Mouse (Mus musculus) macrophage (primary cell): ENCODE results near the gene Dnajc3. TPM values are rescaled to one million over a fixed set of nuclear protein-coding genes. Genes with fewer than 3 reads are reported as not detected.

Source experiments
- H3K27ac ChIP-seq: fragments of 350-480 bp; formaldehyde crosslinking; 2 replicates; pipeline ENCODE4 v1.9.0; 2021
- H3K36me3 ChIP-seq: fragments of 350-480 bp; formaldehyde crosslinking; 2 replicates; pipeline ENCODE4 v1.9.0; 2021; ENCODE audit errors: inconsistent target
- H3K4me3 ChIP-seq: fragments of 350-480 bp; formaldehyde crosslinking; 2 replicates; pipeline ENCODE4 v1.9.0; 2021; ENCODE audit errors: inconsistent target
- H3K79me2 ChIP-seq: fragments of 350-480 bp; formaldehyde crosslinking; 2 replicates; pipeline ENCODE4 v1.9.0; 2021; ENCODE audit errors: inconsistent target
- WGBS: methylation state at CpG from one replicate; pipeline ENCODE4 v1.1.7; 2026; ENCODE audit warnings: inconsistent platforms; ENCODE audit not compliant: missing documents; 5-methylcytosine and 5-hydroxymethylcytosine counted together
- polyA plus RNA-seq: library from polyadenylated mRNA; stranded (reverse); fragments of 250-400 nt; gene quantifications from 3 replicates; pipeline ENCODE4 v1.2.4, GENCODE M21; 2018; ENCODE audit warnings: inconsistent platforms

Gene Dnajc3
- polyA plus RNA-seq, 1 experiment from 2014 or later, result 47.7 TPM

DNA sequence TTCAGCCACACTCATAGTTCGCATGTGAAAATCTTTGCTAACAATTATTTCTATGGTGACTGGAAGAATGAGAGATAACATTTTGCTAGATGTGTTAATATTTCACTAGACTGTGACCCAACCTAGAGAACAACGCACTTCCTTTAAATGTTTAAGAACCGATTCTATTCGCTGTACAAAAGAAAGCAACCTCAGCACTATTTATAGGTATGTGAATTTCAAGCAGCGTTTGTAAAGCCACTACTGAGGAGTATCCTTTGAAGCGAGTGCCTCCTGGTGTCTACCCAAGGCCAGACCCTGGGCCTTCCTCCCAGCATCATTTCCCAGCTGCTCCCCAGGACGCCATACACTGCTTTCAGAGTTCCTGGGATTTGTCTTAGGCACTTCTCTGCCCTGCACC lies 17.1 kb upstream of the Dnajc3 start:
- H3K36me3 ChIP-seq, result no peaks in the 10 kb centered on the region
- no peaks in the 10 kb centered on the region for H3K79me2 ChIP-seq
- no peak overlapping the region for H3K4me3 ChIP-seq
- WGBS, result 82% methylated on average over 7 of the region's 7 CpGs
- H3K27ac ChIP-seq, result no peak overlapping the region

DNA sequence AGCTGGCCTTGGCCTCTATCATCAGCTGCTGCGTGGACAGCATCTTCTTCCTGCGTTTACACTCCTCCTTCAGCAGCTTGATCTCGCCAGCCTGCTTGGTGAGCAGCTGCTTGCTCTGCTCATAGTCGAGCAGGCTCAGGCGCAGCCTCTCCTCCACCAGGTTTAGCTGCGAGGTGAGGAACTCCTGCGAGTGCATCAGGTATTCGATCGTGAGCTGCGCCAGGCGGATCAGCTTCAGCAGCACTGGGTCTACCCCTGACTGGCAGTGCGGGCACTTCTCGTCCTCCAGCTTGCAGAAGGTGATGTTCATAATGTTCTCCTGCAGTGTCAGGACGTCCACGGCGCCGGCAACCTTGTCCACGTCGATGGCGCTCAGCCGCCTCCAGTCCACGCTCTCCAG lies 15.5 kb upstream of the Dnajc3 start:
- H3K36me3 ChIP-seq, result no peaks in the 10 kb centered on the region
- no peak overlapping the region for H3K27ac ChIP-seq
- WGBS, result 52% methylated on average over 22 of the region's 22 CpGs
- H3K79me2 ChIP-seq, result no peaks in the 10 kb centered on the region
- no peak overlapping the region for H3K4me3 ChIP-seq

DNA sequence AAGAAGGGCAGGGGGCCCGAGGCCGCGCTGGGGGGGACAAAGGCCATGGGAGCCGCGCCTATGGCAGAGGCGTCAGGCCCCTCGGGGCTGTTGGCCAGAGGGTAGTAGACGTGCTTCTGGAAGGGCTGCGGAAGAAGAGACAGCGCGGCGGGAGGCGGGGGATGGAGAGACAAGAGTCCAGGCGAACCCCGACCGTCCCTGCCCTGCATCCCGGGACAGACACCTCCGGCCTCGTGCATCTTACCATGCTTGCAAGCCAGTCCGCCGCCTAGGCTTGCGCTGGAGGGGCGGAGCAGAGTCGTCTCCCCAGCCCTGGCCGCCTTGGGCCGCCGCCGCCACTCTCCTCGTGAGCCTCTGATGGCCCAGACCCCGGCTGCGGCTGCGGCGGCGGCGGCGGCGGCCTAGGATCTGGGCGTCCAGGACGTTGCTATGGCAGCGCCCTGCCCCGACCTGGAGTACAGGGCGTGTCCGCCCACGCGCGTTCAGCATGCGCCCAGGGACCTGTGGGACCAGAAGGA lies 15.1 kb upstream of the Dnajc3 start:
- 8% methylated on average over 47 of the region's 47 CpGs for WGBS
- Histone ChIP-seq H3K4me3 (no peak overlapping the region), H3K27ac (no peak overlapping the region), H3K79me2 (no peaks in the 10 kb centered on the region), H3K36me3 (no peaks in the 10 kb centered on the region)

DNA sequence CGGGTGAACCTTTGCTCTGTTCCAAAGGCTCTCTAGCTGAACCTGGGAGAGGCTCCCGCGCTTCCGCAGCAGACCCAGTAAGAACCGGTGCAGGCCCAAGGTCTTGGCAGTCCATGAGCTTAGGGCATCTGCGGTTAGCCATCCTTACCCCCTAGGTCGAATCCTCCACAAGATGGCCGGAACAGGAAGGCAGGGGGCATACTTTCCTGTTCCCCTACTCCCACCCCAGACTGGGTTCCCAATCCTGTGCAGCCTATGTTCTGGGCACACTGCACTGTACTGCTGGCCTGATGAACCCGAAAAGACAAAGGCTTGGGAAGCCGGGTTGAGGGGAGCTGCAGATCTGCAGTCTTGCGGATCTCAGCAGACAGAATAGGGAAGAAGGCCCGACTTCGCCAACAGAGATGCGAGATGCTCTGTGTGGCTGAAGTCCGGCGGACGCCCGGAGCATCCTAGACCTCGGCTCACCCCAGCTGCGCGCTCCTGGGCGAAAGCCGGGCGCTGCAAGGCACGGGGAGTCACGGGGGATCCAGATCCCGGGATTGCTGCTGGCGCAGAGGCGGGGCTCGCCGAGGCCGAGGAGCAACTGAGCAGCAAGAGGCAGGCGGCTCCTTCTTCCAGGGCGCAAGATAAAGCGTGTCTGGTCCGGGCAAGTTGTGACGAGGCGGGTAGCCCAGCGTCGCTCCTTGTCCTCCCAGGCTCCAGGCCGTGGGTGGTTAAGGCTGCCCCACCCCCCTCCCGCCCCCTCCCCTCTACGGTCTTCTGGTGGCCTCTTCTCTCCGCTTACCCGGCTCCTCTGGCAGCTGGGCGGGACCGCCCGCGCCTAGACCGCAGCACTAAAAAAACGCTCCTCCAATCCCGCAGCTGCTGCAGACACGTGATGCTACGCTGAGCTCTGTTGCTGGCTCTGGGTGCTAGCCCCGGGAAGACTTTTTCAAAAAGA lies 12.8 kb upstream of the Dnajc3 start, which contains the start of gene Dzip1:
Dzip1 (minus strand) TSS at position 788 of the 943 bp plus-strand sequence.
- H3K36me3 ChIP-seq, result no peaks in the 10 kb centered on the region
- no peak within 1 kb of the TSS for H3K27ac ChIP-seq
- no peak within 1 kb of the TSS for H3K4me3 ChIP-seq
- no peaks in the 10 kb centered on the region for H3K79me2 ChIP-seq
- 4% methylated on average over 53 of the region's 55 CpGs for WGBS

DNA sequence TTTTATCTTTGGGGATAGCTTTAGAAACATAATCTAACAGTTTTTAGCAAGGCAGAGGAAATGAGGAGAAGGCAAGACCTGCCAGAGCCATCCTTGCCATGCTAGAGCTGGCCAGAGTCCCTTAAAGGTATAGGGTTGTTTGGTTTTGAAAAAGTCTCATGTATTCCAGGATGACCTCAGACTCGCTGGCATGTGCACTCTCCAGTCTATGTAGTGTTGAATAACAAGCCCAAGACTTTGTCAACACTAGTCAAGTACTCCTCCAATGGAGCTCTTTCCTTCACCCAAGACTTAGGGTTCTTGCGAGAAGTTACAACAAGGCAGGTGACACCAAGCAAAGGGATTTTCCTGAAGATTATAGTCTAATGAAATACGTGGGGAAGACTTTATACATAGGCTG lies 9.2 kb upstream of the Dnajc3 start:
- no peaks in the 10 kb centered on the region for H3K36me3 ChIP-seq
- 100% methylated on average over 3 of the region's 3 CpGs for WGBS
- no peak overlapping the region for H3K27ac ChIP-seq
- no peaks in the 10 kb centered on the region for H3K79me2 ChIP-seq
- no peak overlapping the region for H3K4me3 ChIP-seq

DNA sequence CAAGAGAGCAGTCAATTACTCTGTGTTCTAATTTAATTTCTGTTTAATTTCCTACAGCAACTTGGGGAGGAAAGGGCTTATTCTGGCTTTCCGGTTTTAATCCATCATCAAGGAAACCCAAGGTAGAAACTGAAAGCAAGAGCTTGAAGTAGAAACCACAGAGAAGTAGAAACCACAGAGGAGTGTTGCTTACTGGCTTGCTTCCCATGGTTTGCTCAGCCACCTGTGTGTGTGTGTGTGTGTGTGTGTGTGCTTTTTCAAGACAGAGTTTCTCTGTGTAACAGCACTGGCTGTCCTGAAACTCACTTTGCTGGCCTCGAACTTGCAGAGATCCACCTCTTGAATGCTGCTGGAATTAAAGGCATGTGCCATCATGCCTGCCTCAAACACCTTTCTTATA lies 8.0 kb upstream of the Dnajc3 start:
- 6% methylated on average over 2 of the region's 2 CpGs for WGBS
- Histone ChIP-seq H3K79me2 (no peaks in the 10 kb centered on the region), H3K27ac (no peak overlapping the region), H3K36me3 (no peaks in the 10 kb centered on the region), H3K4me3 (no peak overlapping the region)

DNA sequence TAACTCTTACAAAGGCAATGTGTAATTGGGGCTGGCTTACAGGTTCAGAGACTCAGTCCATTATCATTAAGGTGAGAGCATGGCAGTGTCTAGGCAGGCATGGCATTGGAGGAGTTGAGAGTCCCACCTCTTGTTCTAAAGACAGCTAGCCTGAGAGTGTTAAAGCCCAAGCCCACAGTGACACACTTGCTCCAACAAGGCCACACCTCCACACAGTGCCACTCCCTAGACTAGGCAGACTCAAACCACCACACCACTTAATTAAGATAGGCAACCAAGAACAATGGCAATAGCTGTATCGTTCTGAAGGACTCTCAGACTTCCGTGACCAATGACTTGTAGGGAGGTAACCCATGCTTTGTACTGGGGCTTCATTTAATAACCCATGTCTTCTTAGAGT lies 7.0 kb upstream of the Dnajc3 start:
- Histone ChIP-seq H3K4me3 (no peak overlapping the region), H3K79me2 (no peaks in the 10 kb centered on the region), H3K36me3 (no peaks in the 10 kb centered on the region), H3K27ac (no peak overlapping the region)
- 77% methylated on average over 2 of the region's 2 CpGs for WGBS

DNA sequence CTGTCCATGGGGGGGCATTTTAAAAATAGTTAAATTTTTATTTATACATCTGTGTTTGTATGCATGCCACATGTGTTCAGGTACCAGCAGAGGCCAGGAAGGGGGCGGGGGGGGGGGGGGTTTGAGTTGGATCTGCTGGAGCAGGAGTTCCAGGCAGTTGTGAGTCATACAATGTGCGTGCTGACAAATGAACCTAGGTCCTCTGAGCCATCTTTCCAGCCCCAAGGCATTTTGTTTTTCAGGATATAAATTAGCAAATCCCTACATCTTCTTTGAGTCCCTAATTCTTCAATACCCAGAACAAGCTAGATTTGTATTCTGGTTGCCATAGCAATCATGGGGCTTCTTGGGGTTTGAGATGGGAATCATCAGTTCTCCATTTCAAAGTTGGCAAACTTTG lies 6.6 kb upstream of the Dnajc3 start:
- Histone ChIP-seq H3K27ac (no peak overlapping the region), H3K79me2 (no peaks in the 10 kb centered on the region), H3K36me3 (no peaks in the 10 kb centered on the region), H3K4me3 (no peak overlapping the region)
- WGBS, result 89% methylated on average over 2 of the region's 2 CpGs

DNA sequence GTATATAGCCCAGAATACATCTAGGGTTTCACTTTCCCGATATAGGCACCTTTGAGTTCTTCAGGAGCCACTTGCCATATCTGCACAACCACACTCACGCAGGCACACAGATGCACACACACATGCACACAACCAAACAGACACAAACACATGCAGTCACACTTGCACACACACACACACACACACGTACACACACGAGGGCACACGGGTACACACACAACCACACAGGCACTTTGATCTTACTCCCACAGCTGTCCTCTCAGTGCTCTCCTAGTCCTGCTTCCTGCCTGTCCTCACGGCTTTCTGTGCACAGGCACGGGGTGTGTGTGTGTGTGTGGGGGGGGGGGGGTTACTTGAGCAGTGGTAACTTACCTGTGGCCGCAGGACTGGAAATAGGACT lies 4.8 kb upstream of the Dnajc3 start:
- H3K4me3 ChIP-seq, result no peak overlapping the region
- no peaks in the 10 kb centered on the region for H3K79me2 ChIP-seq
- no peak overlapping the region for H3K27ac ChIP-seq
- H3K36me3 ChIP-seq, result no peaks in the 10 kb centered on the region
- WGBS, result 58% methylated on average over 5 of the region's 8 CpGs

DNA sequence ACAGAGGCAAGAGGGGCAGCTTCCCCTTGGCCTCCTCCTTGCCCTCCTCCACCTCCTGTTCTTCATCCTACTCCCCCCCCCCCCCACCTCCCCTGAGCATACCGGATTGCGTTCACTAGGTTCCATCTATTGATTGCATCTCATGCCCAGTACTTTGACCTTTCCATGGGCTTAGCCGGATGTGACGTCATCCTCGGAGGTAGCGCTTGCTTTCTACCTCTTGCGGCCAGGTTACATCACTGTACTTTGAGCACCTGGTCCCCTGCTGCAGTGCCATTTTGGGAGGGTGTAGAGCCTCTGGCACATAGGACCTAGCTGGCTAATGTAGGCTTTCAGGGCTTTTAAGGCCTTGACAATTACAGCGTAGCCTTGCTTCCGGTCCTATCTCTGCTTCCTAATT lies 3.1 kb upstream of the Dnajc3 start:
- Histone ChIP-seq H3K36me3 (no peaks in the 10 kb centered on the region), H3K4me3 (no peak overlapping the region), H3K79me2 (peaks cover 14% of the 10 kb centered on the region), H3K27ac (no peak overlapping the region)
- 95% methylated on average over 9 of the region's 9 CpGs for WGBS

DNA sequence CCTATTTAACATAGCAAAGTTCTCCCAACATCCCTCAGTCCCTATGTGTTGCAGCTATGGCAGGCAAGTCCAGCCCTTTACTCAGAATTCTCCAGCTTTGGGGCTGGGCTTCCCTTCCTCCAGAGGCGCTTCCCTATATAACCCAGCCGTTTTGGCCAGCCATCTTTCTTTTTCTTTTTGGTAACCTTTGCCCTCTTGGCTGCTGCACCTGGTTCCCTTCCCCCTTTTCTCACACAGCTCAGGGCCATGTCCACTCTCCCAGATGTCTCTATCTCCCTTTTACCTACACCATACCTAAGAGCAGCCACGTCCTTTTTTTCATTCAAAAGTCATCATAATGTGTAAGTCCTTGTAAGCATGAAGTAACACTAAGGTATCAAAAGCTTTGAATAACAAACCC lies 1.5 kb upstream of the Dnajc3 start:
- no peak overlapping the region for H3K27ac ChIP-seq
- H3K4me3 ChIP-seq, result no peak overlapping the region
- WGBS, result 81% methylated on average over 3 of the region's 3 CpGs
- H3K36me3 ChIP-seq, result no peaks in the 10 kb centered on the region
- peaks cover 30% of the 10 kb centered on the region for H3K79me2 ChIP-seq

DNA sequence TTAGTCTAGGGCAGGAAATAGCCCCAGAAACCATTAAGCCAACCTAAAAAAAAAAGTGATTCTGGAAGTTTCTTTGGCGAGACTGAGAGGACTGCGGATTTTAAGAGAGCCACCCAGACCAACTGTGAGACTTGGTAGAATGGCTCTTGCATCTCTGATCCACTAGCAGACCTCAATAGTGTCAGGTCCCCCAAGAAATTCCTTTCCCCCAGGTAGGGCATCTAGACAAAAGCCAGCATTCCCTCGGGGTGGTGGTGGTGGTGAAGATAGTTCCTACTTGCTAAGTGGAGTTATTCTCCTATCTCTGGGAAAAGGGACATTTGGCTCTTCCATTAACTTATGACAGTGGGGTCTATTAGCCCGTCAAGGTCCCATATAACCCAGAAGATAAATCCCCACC lies 824 bp upstream of the Dnajc3 start:
- peak overlapping the region; percentile 54 for H3K27ac ChIP-seq

DNA sequence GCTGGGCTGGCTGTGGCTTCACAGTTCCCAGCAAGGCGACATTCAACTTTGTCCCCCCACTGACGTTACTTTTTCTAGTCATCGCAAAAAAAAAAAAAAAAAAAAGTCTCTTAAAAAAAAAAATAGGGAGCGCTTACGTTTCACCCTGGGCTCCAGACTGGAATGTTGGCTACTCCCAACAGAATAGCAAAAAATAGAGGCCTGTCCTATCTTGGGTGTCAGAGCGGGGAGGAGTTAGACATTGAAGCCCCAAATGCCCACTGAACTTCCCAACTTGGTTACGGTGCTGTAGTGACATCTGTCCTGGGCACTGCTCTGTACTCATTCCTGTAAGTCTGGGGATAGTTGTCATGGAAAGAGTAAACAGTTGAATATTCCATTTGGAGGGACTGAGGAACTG lies 775 bp downstream of the Dnajc3 start:
- H3K27ac ChIP-seq, result peak overlapping the region; percentile 21; the same call in 1 of the 2 replicates
- peak overlapping the region; percentile 62 for H3K4me3 ChIP-seq
- 0% methylated on average over 7 of the region's 7 CpGs for WGBS
- H3K79me2 ChIP-seq, result peaks cover 53% of the 10 kb centered on the region
- no peaks in the 10 kb centered on the region for H3K36me3 ChIP-seq

More for the DNA sequence above, 824 bp upstream of the Dnajc3 start:
- H3K79me2 ChIP-seq, result peaks cover 37% of the 10 kb centered on the region
- WGBS, result 36% methylated on average over 4 of the region's 4 CpGs
- H3K36me3 ChIP-seq, result no peaks in the 10 kb centered on the region
- peak overlapping the region; percentile 51 for H3K4me3 ChIP-seq

DNA sequence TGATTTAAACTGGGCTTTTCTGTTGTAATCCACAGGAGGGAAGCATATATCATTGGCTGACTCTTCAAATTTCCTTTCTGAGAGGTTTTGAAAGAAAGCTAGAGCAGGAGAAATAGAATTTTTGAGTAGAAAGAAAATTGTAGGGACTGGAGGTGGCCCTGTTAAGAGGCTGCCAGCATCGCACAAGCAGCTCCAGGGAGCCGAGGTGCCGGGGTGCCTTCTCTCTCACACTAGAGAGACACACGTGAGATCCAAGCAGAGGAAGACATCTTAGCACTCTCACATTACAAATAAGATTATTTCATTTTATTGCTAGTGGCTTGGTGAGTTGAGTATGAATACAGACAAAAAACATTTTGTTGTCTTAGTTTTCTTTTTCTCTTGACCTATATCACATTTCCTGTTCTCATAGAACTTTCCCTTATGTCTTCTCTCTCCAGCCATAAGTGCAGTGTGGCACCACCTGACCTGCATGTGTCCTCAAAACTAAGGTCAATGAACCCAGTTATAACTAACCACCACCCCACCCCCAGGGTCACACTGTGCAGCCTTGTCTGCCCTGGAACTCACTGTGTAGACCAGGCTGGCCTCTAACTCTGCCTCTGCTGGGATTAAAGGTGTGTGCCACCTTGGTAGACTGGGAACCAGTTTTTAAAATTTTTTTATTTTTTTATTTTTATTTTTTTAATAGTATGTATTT lies 3.2 kb downstream of the Dnajc3 start:
- WGBS, result 72% methylated on average over 3 of the region's 4 CpGs
- Histone ChIP-seq H3K4me3 (no peak overlapping the region), H3K79me2 (peaks cover 77% of the 10 kb centered on the region), H3K36me3 (no peaks in the 10 kb centered on the region), H3K27ac (no peak overlapping the region)

DNA sequence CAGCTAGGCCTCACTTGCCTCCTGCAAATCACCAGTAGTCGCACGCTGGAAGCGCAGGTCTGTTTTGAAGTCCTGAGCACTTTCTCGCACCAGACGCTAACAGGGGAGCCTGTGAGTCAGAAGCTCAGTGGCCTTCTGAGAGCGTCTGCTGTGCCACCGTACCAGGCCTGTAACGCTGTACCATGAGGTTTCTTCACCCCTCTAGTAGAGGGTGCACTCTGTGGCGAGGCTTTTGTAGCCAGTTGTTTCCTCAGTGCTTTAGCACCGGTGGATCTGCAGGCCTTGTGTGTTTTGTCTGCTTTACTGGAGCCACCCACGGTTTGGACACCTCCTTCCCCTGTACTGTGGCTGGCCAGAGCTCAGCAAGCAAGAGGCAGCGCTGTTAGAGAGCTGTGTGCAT lies 4.3 kb downstream of the Dnajc3 start:
- Histone ChIP-seq H3K27ac (no peak overlapping the region), H3K79me2 (peaks cover 88% of the 10 kb centered on the region), H3K4me3 (no peak overlapping the region), H3K36me3 (no peaks in the 10 kb centered on the region)
- 71% methylated on average over 12 of the region's 12 CpGs for WGBS
